Mouse (Mus musculus) hindbrain, postnatal 0 days (tissue): ENCODE measurements at regions not wholly inside any gene's neighbourhood (a gene's known extent, or its start where the extent isn't known, plus 50 kb on each side); places are given as distances from the start of the nearest gene placed in this dataset.
A peak's percentile ranks its signal among the peaks of the same experiment; 100 is the strongest.

Source experiments
- ATAC-seq: fragments of 200-750 bp; cut with Nextera tagmentation; 2 replicates; pipeline ENCODE4 v1.8.0; 2017; ENCODE audit warnings: mild to moderate bottlenecking, moderate TSS enrichment, moderate library complexity
- DNase-seq: peaks from one replicate; pipeline ENCODE4 v3.0.0-alpha.2; 2015; ENCODE audit warnings: low spot score
- H3K27ac ChIP-seq: fragments of 300-500 bp; sonication (generic); 2 replicates; pipeline ENCODE4 v1.5.1; 2014; ENCODE audit warnings: mild to moderate bottlenecking
- H3K27me3 ChIP-seq: fragments of 300-500 bp; sonication (generic); 2 replicates; pipeline ENCODE4 v1.6.1; 2014; ENCODE audit warnings: low read length, mixed read lengths; ENCODE audit not compliant: insufficient read depth
- H3K36me3 ChIP-seq: fragments of 300-500 bp; sonication (generic); 2 replicates; pipeline ENCODE4 v1.6.1; 2014; ENCODE audit warnings: low read length, mixed read lengths; ENCODE audit not compliant: insufficient read depth
- H3K4me1 ChIP-seq: fragments of 300-500 bp; sonication (generic); 2 replicates; pipeline ENCODE4 v1.6.1; 2014; ENCODE audit warnings: antibody characterized with exemption, low read length, mixed read lengths; ENCODE audit not compliant: insufficient read depth
- H3K4me2 ChIP-seq: fragments of 300-500 bp; sonication (generic); 2 replicates; pipeline ENCODE4 v1.6.1; 2014; ENCODE audit warnings: low read depth, mild to moderate bottlenecking, low read length, moderate library complexity, mixed read lengths
- H3K4me3 ChIP-seq: fragments of 300-500 bp; sonication (generic); 2 replicates; pipeline ENCODE4 v1.5.1; 2014; ENCODE audit warnings: low read length
- H3K9ac ChIP-seq: fragments of 300-500 bp; sonication (generic); replicated peaks from 2 replicates; pipeline ENCODE4 v1.6.1; 2014; ENCODE audit warnings: mild to moderate bottlenecking, low read length, moderate library complexity, mixed read lengths
- H3K9me3 ChIP-seq: fragments of 300-500 bp; sonication (generic); 2 replicates; pipeline ENCODE4 v1.6.1; 2016; ENCODE audit warnings: low read length, mixed read lengths
- CTCF ChIP-seq: IDR thresholded peaks from 2 replicates; pipeline ENCODE4 v1.5.1; 2016; ENCODE audit warnings: antibody characterized with exemption, control low read depth, low read depth
- WGBS: fragments of 180-500 bp; shearing (Covaris S2); extraction: QIAGEN DNeasy Blood & Tissue Kit; methylation state at CpG from one replicate; pipeline ENCODE4 v1.1.7; 2014; 5-methylcytosine and 5-hydroxymethylcytosine counted together

GRCm38 (mm10) chr9:116410461-116410860 is 235.3 kb upstream of the Tgfbr2 start:
- DNase-seq: no peak
- no peak overlapping the region for H3K9ac ChIP-seq

GRCm38 (mm10) chr9:116408116-116408515 is 233.0 kb upstream of the Tgfbr2 start:
- Histone ChIP-seq H3K4me1 (no peaks in the 10 kb centered on the region), H3K27ac (no peak overlapping the region), H3K9ac (no peak overlapping the region), H3K27me3 (no peaks in the 10 kb centered on the region), H3K9me3 (no peaks in the 10 kb centered on the region), H3K4me2 (no peak overlapping the region), H3K36me3 (no peaks in the 10 kb centered on the region), H3K4me3 (no peak overlapping the region)
- ATAC-seq (no peak), DNase-seq (no peak)
- WGBS: 85% methylated on average over 2 of the region's 2 CpGs
- TF ChIP-seq CTCF: no peak

More at GRCm38 (mm10) chr9:116410461-116410860, 235.3 kb upstream of the Tgfbr2 start:
- H3K9me3 ChIP-seq: no peaks in the 10 kb centered on the region
- no peak overlapping the region for H3K4me2 ChIP-seq
- no peaks in the 10 kb centered on the region for H3K27me3 ChIP-seq
- H3K4me3 ChIP-seq: no peak overlapping the region
- H3K4me1 ChIP-seq: no peaks in the 10 kb centered on the region
- ATAC-seq: no peak
- H3K27ac ChIP-seq: no peak overlapping the region
- H3K36me3 ChIP-seq: no peaks in the 10 kb centered on the region
- TF ChIP-seq CTCF: no peak
- 92% methylated on average over 8 of the region's 8 CpGs for WGBS

- ATAC-seq: no peak
- Histone ChIP-seq H3K27me3 (no peaks in the 10 kb centered on the region), H3K36me3 (no peaks in the 10 kb centered on the region), H3K9me3 (no peaks in the 10 kb centered on the region), H3K27ac (no peak overlapping the region), H3K4me1 (no peaks in the 10 kb centered on the region), H3K4me3 (no peak overlapping the region), H3K4me2 (no peak overlapping the region), H3K9ac (no peak overlapping the region)
- 89% methylated on average over 1 of the region's 1 CpGs for WGBS
- DNase-seq: no peak
- no peak for TF ChIP-seq CTCF
Observed at GRCm38 (mm10) chr9:116405051-116405450, 229.9 kb upstream of the Tgfbr2 start.

GRCm38 (mm10) chr9:116401821-116402220 is 226.7 kb upstream of the Tgfbr2 start:
- H3K4me3 ChIP-seq: no peak overlapping the region
- H3K4me1 ChIP-seq: no peaks in the 10 kb centered on the region
- no peak for TF ChIP-seq CTCF
- H3K9ac ChIP-seq: no peak overlapping the region
- DNase-seq (no peak), ATAC-seq (no peak)
- H3K27ac ChIP-seq: no peak overlapping the region
- H3K9me3 ChIP-seq: no peaks in the 10 kb centered on the region
- no peaks in the 10 kb centered on the region for H3K27me3 ChIP-seq
- WGBS: 74% methylated on average over 7 of the region's 7 CpGs
- no peaks in the 10 kb centered on the region for H3K36me3 ChIP-seq
- H3K4me2 ChIP-seq: no peak overlapping the region

GRCm38 (mm10) chr9:116400270-116400669 is 225.1 kb upstream of the Tgfbr2 start:
- ATAC-seq (no peak), DNase-seq (no peak)
- peak; percentile 41 for TF ChIP-seq CTCF
- H3K9me3 ChIP-seq: no peaks in the 10 kb centered on the region
- no peak overlapping the region for H3K4me3 ChIP-seq
- H3K9ac ChIP-seq: no peak overlapping the region
- H3K4me1 ChIP-seq: no peaks in the 10 kb centered on the region
- 48% methylated on average over 2 of the region's 2 CpGs for WGBS
- H3K4me2 ChIP-seq: no peak overlapping the region
- no peaks in the 10 kb centered on the region for H3K36me3 ChIP-seq
- no peak overlapping the region for H3K27ac ChIP-seq
- H3K27me3 ChIP-seq: no peaks in the 10 kb centered on the region

GRCm38 (mm10) chr9:116399296-116399695 is 224.1 kb upstream of the Tgfbr2 start:
- 57% methylated on average over 1 of the region's 1 CpGs for WGBS
- Histone ChIP-seq H3K36me3 (no peaks in the 10 kb centered on the region), H3K4me3 (no peak overlapping the region), H3K4me1 (no peaks in the 10 kb centered on the region), H3K27me3 (no peaks in the 10 kb centered on the region), H3K27ac (no peak overlapping the region), H3K4me2 (no peak overlapping the region), H3K9me3 (no peaks in the 10 kb centered on the region), H3K9ac (no peak overlapping the region)
- ATAC-seq (no peak), DNase-seq (no peak)
- TF ChIP-seq CTCF: no peak

GRCm38 (mm10) chr9:116392258-116392657 is 217.1 kb upstream of the Tgfbr2 start:
- no peak for ATAC-seq
- H3K4me3 ChIP-seq: no peak overlapping the region
- no peaks in the 10 kb centered on the region for H3K36me3 ChIP-seq
- H3K4me1 ChIP-seq: no peaks in the 10 kb centered on the region
- 40% methylated on average over 8 of the region's 8 CpGs for WGBS
- no peak overlapping the region for H3K9ac ChIP-seq
- peak; percentile 44 for DNase-seq
- TF ChIP-seq CTCF: no peak
- H3K27ac ChIP-seq: no peak overlapping the region
- no peak overlapping the region for H3K4me2 ChIP-seq
- H3K27me3 ChIP-seq: no peaks in the 10 kb centered on the region
- no peaks in the 10 kb centered on the region for H3K9me3 ChIP-seq
